Mouse (Mus musculus) limb, embryonic 13.5 days (tissue): ENCODE measurements around the gene Jmjd1c. TPM values are rescaled to one million over a fixed set of nuclear protein-coding genes. Genes with fewer than 3 reads are reported as not detected.
A peak's percentile ranks its signal among the peaks of the same experiment; 100 is the strongest.

Experiments
- ATAC-seq: fragments of 200-750 bp; cut with Nextera tagmentation; 2 replicates; pipeline ENCODE4 v1.8.0; 2017; ENCODE audit warnings: low read depth, moderate number of reproducible peaks, moderate TSS enrichment; ENCODE audit not compliant: low FRiP score
- H3K27ac ChIP-seq: fragments of 300-500 bp; sonication (generic); 2 replicates; pipeline ENCODE4 v1.5.1; 2015; ENCODE audit warnings: inconsistent platforms, mild to moderate bottlenecking, moderate library complexity
- H3K27me3 ChIP-seq: fragments of 300-500 bp; sonication (generic); 2 replicates; pipeline ENCODE4 v1.6.1; 2015; ENCODE audit warnings: mild to moderate bottlenecking, inconsistent platforms
- H3K36me3 ChIP-seq: fragments of 300-500 bp; sonication (generic); 2 replicates; pipeline ENCODE4 v1.6.1; 2015; ENCODE audit warnings: inconsistent platforms, mild to moderate bottlenecking, moderate library complexity
- H3K4me1 ChIP-seq: fragments of 300-500 bp; sonication (generic); 2 replicates; pipeline ENCODE4 v1.6.1; 2015; ENCODE audit warnings: inconsistent platforms
- H3K4me2 ChIP-seq: fragments of 300-500 bp; sonication (generic); replicated peaks from 2 replicates; pipeline ENCODE4 v1.6.1; 2015; ENCODE audit warnings: inconsistent platforms, mild to moderate bottlenecking, moderate library complexity
- H3K4me3 ChIP-seq: fragments of 300-500 bp; sonication (generic); 2 replicates; pipeline ENCODE4 v1.5.1; 2015; ENCODE audit warnings: moderate library complexity, mild to moderate bottlenecking, inconsistent platforms
- H3K9ac ChIP-seq: fragments of 300-500 bp; sonication (generic); 2 replicates; pipeline ENCODE4 v1.6.1; 2015; ENCODE audit warnings: mild to moderate bottlenecking, inconsistent platforms
- H3K9me3 ChIP-seq: fragments of 300-500 bp; sonication (generic); 2 replicates; pipeline ENCODE4 v1.6.1; 2016; ENCODE audit warnings: inconsistent platforms
- WGBS: fragments of 180-500 bp; shearing (Covaris S2); methylation state at CpG from one replicate; pipeline ENCODE4 v1.1.7; 2015; 5-methylcytosine and 5-hydroxymethylcytosine counted together
- polyA plus RNA-seq: library from polyadenylated mRNA; unstranded; fragments of >200 nt; fragmentation: Nextera tagmentation; extraction: Ambion mirVana; gene quantifications from 2 replicates; pipeline ENCODE4 v1.2.1, GENCODE M21; 2015

Jmjd1c gene
- polyA plus RNA-seq, 1 experiment from 2014 or later = 47.3 TPM

DNA sequence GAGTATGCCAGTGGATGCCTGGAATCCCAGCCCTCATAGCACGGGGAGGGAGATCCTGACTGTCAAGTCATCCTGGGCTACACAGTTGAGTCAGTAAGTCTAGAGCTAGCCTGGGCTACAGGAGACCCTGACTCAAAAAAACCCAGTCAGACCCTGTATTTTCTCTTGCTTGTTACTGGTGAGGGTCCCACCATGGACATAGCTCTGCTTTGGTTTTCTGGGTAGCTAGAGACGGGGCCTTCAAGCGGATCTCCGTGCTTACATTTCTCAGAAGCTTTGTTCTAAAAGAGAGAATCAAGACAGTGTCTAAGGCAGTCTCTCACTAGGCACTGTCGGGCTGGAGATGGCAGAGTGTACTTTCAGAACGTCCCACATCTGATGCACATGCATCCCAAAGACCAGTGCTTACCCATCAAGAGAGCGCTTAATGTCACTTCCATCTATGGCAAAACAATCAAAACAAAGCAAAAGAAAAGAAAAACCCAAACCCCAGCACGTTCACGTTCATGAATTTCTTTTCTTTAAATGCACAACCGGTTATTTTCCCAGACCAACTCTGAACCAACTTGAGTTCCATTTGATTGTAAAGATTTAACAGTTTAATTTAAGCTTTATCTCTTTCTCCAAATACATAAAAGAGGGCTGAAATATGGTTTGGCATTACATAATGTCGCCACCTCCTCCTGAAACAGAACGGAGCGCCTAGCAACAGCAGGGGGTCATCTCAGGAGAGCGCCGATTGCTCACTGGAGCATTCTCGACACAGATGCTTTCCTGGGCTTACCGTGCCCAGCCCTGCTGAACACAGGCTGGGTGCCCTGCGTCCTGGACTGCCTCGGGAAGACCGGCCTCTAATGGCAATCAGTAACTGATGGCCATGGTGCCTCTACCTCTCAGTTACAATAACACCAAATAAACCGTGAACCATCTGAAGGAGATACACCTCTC is 19.7 kb upstream of the Jmjd1c start:
- WGBS = 70% methylated on average over 21 of the region's 21 CpGs
- H3K4me3 ChIP-seq = no peak overlapping the region
- no peak for ATAC-seq
- H3K27me3 ChIP-seq = no peaks in the 10 kb centered on the region
- no peaks in the 10 kb centered on the region for H3K36me3 ChIP-seq
- H3K4me1 ChIP-seq = peaks cover 21% of the 10 kb centered on the region
- H3K4me2 ChIP-seq = no peak overlapping the region
- no peaks in the 10 kb centered on the region for H3K9me3 ChIP-seq
- no peak overlapping the region for H3K27ac ChIP-seq
- H3K9ac ChIP-seq = no peak overlapping the region

DNA sequence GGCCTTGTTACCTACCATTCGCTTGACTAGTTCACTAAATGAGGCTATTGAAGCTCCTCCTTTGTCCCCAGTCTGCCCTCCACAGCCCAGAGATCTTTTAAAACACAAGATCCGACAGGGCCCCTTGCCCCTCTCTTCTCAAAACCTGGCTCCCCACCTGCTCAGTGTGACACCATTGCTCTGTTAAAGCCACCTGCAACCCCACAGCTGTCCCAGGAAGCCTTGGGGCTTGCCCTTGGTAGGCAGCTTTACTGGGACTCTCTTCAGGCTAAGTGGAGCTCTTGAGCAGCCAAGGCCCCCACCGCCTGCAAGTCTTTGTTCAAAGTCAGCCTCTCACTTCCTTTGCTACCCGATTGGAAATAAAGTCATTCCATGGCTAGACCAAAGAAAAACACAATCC is 16.9 kb upstream of the Jmjd1c start:
- 74% methylated on average over 4 of the region's 4 CpGs for WGBS
- peaks cover 42% of the 10 kb centered on the region for H3K4me1 ChIP-seq
- 0 out of 2 replicates have a peak, but pooled peaks cover 2% of the 10 kb centered on the region for H3K27me3 ChIP-seq
- H3K36me3 ChIP-seq = no peaks in the 10 kb centered on the region
- no peak overlapping the region for H3K4me3 ChIP-seq
- H3K9ac ChIP-seq = no peak overlapping the region
- ATAC-seq = no peak
- no peaks in the 10 kb centered on the region for H3K9me3 ChIP-seq
- no peak overlapping the region for H3K4me2 ChIP-seq
- H3K27ac ChIP-seq = no peak overlapping the region

- H3K9ac ChIP-seq = no peak overlapping the region
- H3K4me2 ChIP-seq = no peak overlapping the region
- no peaks in the 10 kb centered on the region for H3K36me3 ChIP-seq
- no peak overlapping the region for H3K4me3 ChIP-seq
- H3K9me3 ChIP-seq = no peaks in the 10 kb centered on the region
- 60% methylated on average over 18 of the region's 18 CpGs for WGBS
- 0 out of 2 replicates have a peak, but pooled peaks cover 4% of the 10 kb centered on the region for H3K27me3 ChIP-seq
- peaks cover 55% of the 10 kb centered on the region for H3K4me1 ChIP-seq
- ATAC-seq = no peak
- H3K27ac ChIP-seq = no peak overlapping the region
Observed at GRCm38 (mm10) chr10:67081206-67082007, 14.5 kb upstream of the Jmjd1c start.

- Histone ChIP-seq H3K27ac (no peak overlapping the region), H3K27me3 (peaks cover 14% of the 10 kb centered on the region), H3K9me3 (no peaks in the 10 kb centered on the region), H3K4me2 (no peak overlapping the region), H3K4me3 (no peak overlapping the region), H3K9ac (no peak overlapping the region), H3K36me3 (no peaks in the 10 kb centered on the region), H3K4me1 (peaks cover 54% of the 10 kb centered on the region)
- 75% methylated on average over 4 of the region's 4 CpGs for WGBS
- ATAC-seq = no peak
Observed at GRCm38 (mm10) chr10:67082531-67082930, 13.4 kb upstream of the Jmjd1c start.

DNA sequence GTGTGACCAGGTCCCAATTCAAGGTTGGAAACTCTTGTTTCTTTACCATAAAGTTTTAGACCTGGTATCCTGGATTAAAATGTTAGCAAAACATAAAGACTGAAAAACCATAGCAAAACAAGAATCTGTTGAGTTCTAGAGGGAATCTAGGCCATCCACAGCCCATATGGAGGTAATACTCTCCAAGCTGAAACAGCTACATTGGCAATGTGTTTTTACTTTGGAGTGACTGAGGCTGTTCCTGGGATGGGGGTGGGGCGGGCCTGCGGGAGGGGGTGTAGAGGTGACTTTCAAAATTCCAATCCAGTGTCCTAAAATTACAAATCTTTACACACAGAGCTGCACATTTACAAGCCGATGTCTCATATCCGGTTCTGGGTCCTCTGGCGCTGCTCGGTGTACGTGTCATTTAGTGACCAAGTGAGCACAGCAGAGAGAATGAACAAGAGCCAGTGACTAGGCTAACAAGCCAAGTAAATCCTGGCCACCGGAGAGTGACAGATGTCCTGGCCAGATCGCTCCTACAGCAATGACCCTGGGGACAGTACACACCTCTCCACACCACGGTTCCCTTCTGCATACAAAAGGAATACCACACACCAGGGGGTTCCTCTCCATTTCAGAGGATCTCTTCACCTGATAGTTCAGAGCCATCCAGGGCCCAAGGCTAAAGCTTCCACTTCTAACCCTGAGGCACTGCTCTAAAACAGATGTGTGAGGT is 12.3 kb upstream of the Jmjd1c start:
- Histone ChIP-seq H3K27ac (peak overlapping the region; percentile 69), H3K4me2 (no peak overlapping the region), H3K9me3 (no peaks in the 10 kb centered on the region), H3K4me1 (peaks cover 54% of the 10 kb centered on the region), H3K36me3 (no peaks in the 10 kb centered on the region), H3K9ac (no peak overlapping the region), H3K27me3 (peaks cover 14% of the 10 kb centered on the region), H3K4me3 (no peak overlapping the region)
- ATAC-seq = peak; percentile 64
- WGBS = 30% methylated on average over 10 of the region's 10 CpGs

DNA sequence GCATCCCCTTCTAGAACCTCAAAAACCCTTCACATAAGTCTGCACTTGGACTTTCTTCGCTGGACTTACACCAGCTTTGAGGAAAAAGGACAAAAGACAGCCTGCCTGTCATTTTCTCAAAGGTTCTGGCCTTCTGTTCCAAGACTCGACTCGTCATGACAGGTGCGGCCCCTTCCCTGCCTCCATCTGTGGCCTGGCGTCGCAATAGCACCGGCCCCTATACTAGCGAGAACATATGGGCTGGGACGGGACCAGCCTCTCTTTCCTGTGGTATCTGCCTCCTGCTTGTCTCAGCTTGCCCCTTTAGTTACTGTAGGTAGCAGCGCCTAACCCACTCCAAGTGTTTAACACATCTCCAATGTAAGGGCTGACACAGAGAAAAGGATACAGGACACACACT is 10.8 kb upstream of the Jmjd1c start:
- H3K4me1 ChIP-seq = peaks cover 51% of the 10 kb centered on the region
- ATAC-seq = no peak
- WGBS = 73% methylated on average over 10 of the region's 10 CpGs
- H3K27me3 ChIP-seq = peaks cover 14% of the 10 kb centered on the region
- no peak overlapping the region for H3K27ac ChIP-seq
- H3K9ac ChIP-seq = no peak overlapping the region
- no peaks in the 10 kb centered on the region for H3K36me3 ChIP-seq
- no peaks in the 10 kb centered on the region for H3K9me3 ChIP-seq
- H3K4me2 ChIP-seq = no peak overlapping the region
- H3K4me3 ChIP-seq = no peak overlapping the region

DNA sequence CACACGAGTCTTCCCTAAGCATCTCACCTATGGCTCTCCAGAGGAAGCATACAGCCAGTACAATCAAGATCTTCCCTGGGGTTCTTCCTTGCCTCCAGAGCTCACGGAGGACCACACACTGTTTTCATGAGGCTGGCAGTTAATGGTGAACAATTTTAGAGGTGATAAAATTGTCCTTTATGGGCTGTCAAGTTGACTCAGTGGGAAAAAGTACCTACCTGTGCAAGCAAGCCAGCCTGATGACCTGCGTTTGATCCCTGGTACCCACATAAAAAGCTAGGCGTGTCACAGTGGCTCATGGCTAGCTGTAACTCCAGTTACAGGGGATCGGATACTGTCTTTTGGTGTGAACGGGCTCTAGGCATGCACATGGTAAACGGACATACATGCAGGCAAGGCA is 10.0 kb upstream of the Jmjd1c start:
- Histone ChIP-seq H3K4me2 (no peak overlapping the region), H3K9me3 (no peaks in the 10 kb centered on the region), H3K36me3 (no peaks in the 10 kb centered on the region), H3K27me3 (peaks cover 14% of the 10 kb centered on the region), H3K4me1 (peaks cover 51% of the 10 kb centered on the region), H3K27ac (no peak overlapping the region), H3K9ac (no peak overlapping the region), H3K4me3 (no peak overlapping the region)
- ATAC-seq = no peak
- 34% methylated on average over 7 of the region's 7 CpGs for WGBS

- Histone ChIP-seq H3K27ac (no peak overlapping the region), H3K4me2 (no peak overlapping the region), H3K36me3 (no peaks in the 10 kb centered on the region), H3K9ac (no peak overlapping the region), H3K4me1 (peaks cover 34% of the 10 kb centered on the region), H3K27me3 (peaks cover 14% of the 10 kb centered on the region), H3K9me3 (no peaks in the 10 kb centered on the region), H3K4me3 (no peak overlapping the region)
- WGBS = 82% methylated on average over 5 of the region's 5 CpGs
- ATAC-seq = no peak
Observed at GRCm38 (mm10) chr10:67087447-67088226, 8.3 kb upstream of the Jmjd1c start.

- Histone ChIP-seq H3K9ac (no peak overlapping the region), H3K27ac (no peak overlapping the region), H3K36me3 (no peaks in the 10 kb centered on the region), H3K4me3 (no peak overlapping the region), H3K4me2 (no peak overlapping the region), H3K9me3 (no peaks in the 10 kb centered on the region), H3K27me3 (peaks cover 12% of the 10 kb centered on the region), H3K4me1 (peaks cover 17% of the 10 kb centered on the region)
- WGBS = 87% methylated on average over 4 of the region's 4 CpGs
- ATAC-seq = no peak
Observed at GRCm38 (mm10) chr10:67090611-67091010, 5.3 kb upstream of the Jmjd1c start.

GRCm38 (mm10) chr10:67094922-67095321 is 1.0 kb upstream of the Jmjd1c start:
- 89% methylated on average over 7 of the region's 7 CpGs for WGBS
- Histone ChIP-seq H3K27me3 (no peaks in the 10 kb centered on the region), H3K4me3 (peak overlapping the region; percentile 89; the same call in 1 of the 2 replicates), H3K27ac (no peak overlapping the region), H3K9me3 (no peaks in the 10 kb centered on the region), H3K9ac (no peak overlapping the region), H3K4me2 (no peak overlapping the region; the same call in 1 of the 2 replicates), H3K36me3 (no peaks in the 10 kb centered on the region), H3K4me1 (peaks cover 26% of the 10 kb centered on the region)
- ATAC-seq = no peak
